10 mouse cellular contexts compared by ENCODE assay signal in the genomic region with DNA sequence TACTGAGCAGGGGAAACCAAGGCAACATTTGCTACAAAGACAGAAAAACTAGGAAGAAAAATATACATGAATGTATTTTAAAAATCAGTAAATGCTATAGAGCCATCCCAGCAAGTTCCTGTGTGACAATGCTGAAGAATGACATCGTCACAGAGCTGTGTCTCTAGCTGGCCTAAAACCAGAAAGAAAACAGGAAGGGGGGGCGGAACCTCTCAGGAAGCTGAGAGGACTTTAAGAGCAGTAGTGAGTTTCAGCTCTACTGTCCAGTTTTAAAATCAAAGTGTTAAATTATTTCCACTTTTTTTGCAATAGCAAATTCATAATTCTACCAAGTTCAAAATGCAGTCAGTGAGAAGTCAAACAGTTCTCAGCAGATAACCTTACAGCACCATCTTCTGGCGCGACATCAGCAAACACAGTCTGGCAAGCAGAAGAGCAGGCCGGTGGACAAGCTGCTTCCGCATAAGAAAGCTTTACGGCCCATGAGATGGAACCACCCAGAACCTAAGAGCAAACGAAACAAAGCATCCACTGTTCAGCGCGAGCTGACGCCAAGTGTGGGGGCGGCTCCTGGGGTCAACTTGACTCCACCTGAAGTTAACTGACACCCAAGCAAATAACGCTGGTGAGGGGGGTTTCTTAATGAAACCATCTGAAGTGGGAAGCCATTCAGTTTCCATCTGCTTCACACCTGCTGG. TPM values are rescaled to one million over a fixed set of nuclear protein-coding genes. Genes with fewer than 3 reads are reported as not detected.
DNase-seq lines count a peak whose midpoint lies in the region; ATAC-seq and TF ChIP-seq lines count a peak whose summit lies in the region.
"Had no signal": no experiment of that assay in that cellular context is flagged by ENCODE, and none has a peak within 500 bp of the region (broad histone marks: within the 10 kb centered on the region; RNA-seq: fewer than 3 reads in every experiment).

No protein-coding gene starts in this region.

- peak overlapping the region; percentile 54 for H3K27ac ChIP-seq in heart, adult 2 months
- no peak overlapping the region for H3K27ac ChIP-seq in heart, embryonic 12.5 days (ENCODE audit: poor library complexity, severe bottlenecking)
- peak overlapping the region; percentile 20 for H3K27ac ChIP-seq in brown adipose tissue, adult 24 weeks (replicated peaks; ENCODE audit: low read depth, low read length)
- H3K27ac ChIP-seq: hindbrain, embryonic 15.5 days had no signal

- no peaks in the 10 kb centered on the region for H3K9me3 ChIP-seq in heart, embryonic 12.5 days (replicated peaks)
- H3K9me3 ChIP-seq: hindbrain, embryonic 15.5 days had no signal

- TF ChIP-seq EP300 in heart, adult 2 months (IDR thresholded peaks at IDR 0.05; ENCODE audit: insufficient read depth, low read depth, low read length), result no peak

- peak overlapping the region; percentile 23; the same call in 1 of the 2 replicates for H3K4me3 ChIP-seq in heart, adult 2 months
- no peak overlapping the region for H3K4me3 ChIP-seq in heart, embryonic 12.5 days
- H3K4me3 ChIP-seq in brown adipose tissue, adult 24 weeks (ENCODE audit: insufficient read depth, low read depth, low read length), result 0 out of 2 replicates have a peak overlapping the region, but pooled peaks have one; percentile 23
- H3K4me3 ChIP-seq: hindbrain, embryonic 15.5 days; myocyte had no signal

- peak; percentile 49 for TF ChIP-seq CTCF in heart, adult 2 months (IDR thresholded peaks at IDR 0.05)

- H3K79me2 ChIP-seq in heart, adult 2 months (replicated peaks; ENCODE audit: control insufficient read depth, insufficient read depth, low read length), result no peaks in the 10 kb centered on the region

- peaks cover 3% of the 10 kb centered on the region for H3K4me1 ChIP-seq in heart, adult 2 months (ENCODE audit: control insufficient read depth, insufficient read depth, low read length)
- peaks cover 11% of the 10 kb centered on the region for H3K4me1 ChIP-seq in heart, embryonic 12.5 days (replicated peaks)
- no peaks in the 10 kb centered on the region for H3K4me1 ChIP-seq in brown adipose tissue, adult 24 weeks (ENCODE audit: control insufficient read depth, insufficient read depth, insufficient read length, low read length)
- H3K4me1 ChIP-seq: hindbrain, embryonic 15.5 days had no signal

- DNase-seq in heart, adult 2 months, result peak; percentile 37 to 40
- DNase-seq in CD4-positive helper T cell, adult 2 months (ENCODE audit: low read depth, low spot score), result peak; percentile 25
- DNase-seq in kidney, postnatal 10 days, result peak; percentile 60
- DNase-seq in retina, postnatal 1 day, result no peak
- no peak for DNase-seq in cerebellum, adult 8-10 months

- no peak for TF ChIP-seq POLR2A in heart, adult 2 months (IDR thresholded peaks at IDR 0.05; ENCODE audit: insufficient read depth, low read depth, low read length)

- intact Hi-C loops in heart, adult 2 months (cut with DNase I), result no loop called here

- H3K36me3 ChIP-seq in heart, adult 2 months (ENCODE audit: control insufficient read depth, insufficient read depth, low read length), result peaks cover 5% of the 10 kb centered on the region
- peaks cover 46% of the 10 kb centered on the region for H3K36me3 ChIP-seq in heart, embryonic 12.5 days

- no peak overlapping the region for H3K9ac ChIP-seq in heart, adult 2 months (ENCODE audit: low read depth, low read length)
- no peak overlapping the region for H3K9ac ChIP-seq in heart, embryonic 12.5 days
- H3K9ac ChIP-seq: hindbrain, embryonic 15.5 days had no signal

- no peak; the same call in 1 of the 2 replicates for ATAC-seq in heart, embryonic 12.5 days (ENCODE audit: insufficient number of reproducible peaks, low FRiP score)
- peak; percentile 44; the same call in 1 of the 2 replicates for ATAC-seq in neutrophil, adult 5-6 weeks (ENCODE audit: extremely low read depth, insufficient number of reproducible peaks, low FRiP score, poor library complexity, severe bottlenecking)

- no peaks in the 10 kb centered on the region for H3K27me3 ChIP-seq in heart, adult 2 months (ENCODE audit: control insufficient read depth, insufficient read depth, low read length)
- H3K27me3 ChIP-seq in heart, embryonic 12.5 days (replicated peaks), result no peaks in the 10 kb centered on the region
- H3K27me3 ChIP-seq: hindbrain, embryonic 15.5 days had no signal

- WGBS in heart, adult 2 months, result 34% methylated on average over 13 of the region's 13 CpGs
- WGBS in heart, embryonic 12.5 days, result 70% methylated on average over 13 of the region's 13 CpGs

- no peak overlapping the region for H3K4me2 ChIP-seq in heart, embryonic 12.5 days
- H3K4me2 ChIP-seq: hindbrain, embryonic 15.5 days had no signal

RNA-seq across cellular contexts. Expression of a gene that starts 23.3 kb away (rescaled TPM):
- total RNA-seq in heart, adult 2 months (2021), result 10 to 100 TPM; 10.3 to 10.4 TPM
- 2.7 and 4.1 TPM in 2 replicates for polyA plus RNA-seq in heart, adult 2 months (2012; rRNA removed)
- 17.2 and 17.7 TPM in 2 replicates for polyA plus RNA-seq in heart, embryonic 12.5 days (2016; fragmentation: Nextera tagmentation; extraction: Ambion mirVana)
- polyA plus RNA-seq in brown adipose tissue, adult 24 weeks (2012; ENCODE audit: insufficient read depth, insufficient read length, missing spikeins), result 5.6 and 6.1 TPM in 2 replicates
- total RNA-seq in neutrophil, adult 5-6 weeks (2017), result 49.0 and 56.4 TPM in 2 replicates

Comparison
In these comparisons a context has a peak if more than half of its experiments do, and no peak if none do; other contexts are left out.
1. DNase-seq: peak in heart, adult 2 months (2 of 2), CD4-positive helper T cell, adult 2 months (single experiment) and kidney, postnatal 10 days (single experiment); none in retina, postnatal 1 day (single experiment) and cerebellum, adult 8-10 months (single experiment).